Mouse (Mus musculus): Measurements from ENCODE around the gene Tra2b.

DNA sequence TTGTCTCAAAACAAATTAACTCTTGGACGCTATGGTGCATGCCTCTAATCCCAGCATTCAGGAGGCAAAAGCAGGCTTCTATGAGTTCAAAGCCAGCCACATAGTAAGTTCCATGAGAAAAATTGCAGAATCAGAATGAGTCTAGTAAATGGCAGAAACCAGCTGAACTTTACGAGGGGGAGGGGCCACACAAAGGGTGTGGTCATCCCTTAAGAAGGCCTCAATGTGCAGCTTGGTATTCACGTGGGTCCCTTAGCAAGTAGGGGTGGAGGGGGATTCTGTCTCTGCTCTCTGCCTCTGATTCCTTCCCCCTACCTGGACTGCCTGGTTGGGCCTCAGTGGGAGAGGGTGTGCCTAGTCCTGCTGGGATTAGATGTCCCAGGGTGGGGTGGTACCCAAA lies 4.7 kb upstream of the Tra2b start:
- TF ChIP-seq POLR2A (IDR thresholded peaks at IDR 0.05; ENCODE audit: borderline replicate concordance, control insufficient read depth, low read depth, low read length) (no peak), CTCF (IDR thresholded peaks at IDR 0.05; ENCODE audit: control insufficient read depth, insufficient read depth, low read length) (no peak)

Data from bone marrow, adult 2 months (tissue).